Mouse (Mus musculus): ENCODE data around the gene Trmt2b. TPM values are rescaled to one million over a fixed set of nuclear protein-coding genes. Genes with fewer than 3 reads are reported as not detected.
"Not testable (repeated sequence)": the region's sequence is repeated elsewhere in the genome, so short reads cannot be mapped to it uniquely, and the experiment has no call there.

The Trmt2b gene
- 1 to 10 TPM; 2.5 to 4.1 TPM for total RNA-seq (2021)

GRCm38 (mm10) chrX:134276275-134277160 lies at the start of gene Trmt2b:
Gene Trmt2b, minus strand, starts transcription at chrX:134276984.
- intact Hi-C loops (cut with DNase I) = no loop called here
- DNase-seq = peak; percentile 37

GRCm38 (mm10) chrX:134319153-134319932 lies 42.6 kb upstream of the Trmt2b start:
- intact Hi-C loops (cut with DNase I) = no loop called here
- peak; percentile 28 for DNase-seq

- DNase-seq; intact Hi-C loops (cut with DNase I): not testable (repeated sequence)
Observed at GRCm38 (mm10) chrX:134311193-134311592, 34.4 kb upstream of the Trmt2b start.

GRCm38 (mm10) chrX:134308275-134308634 lies 31.5 kb upstream of the Trmt2b start:
- intact Hi-C loops (cut with DNase I) = loop anchor here (10.0 kb wide), 1 partner anchor 173 kb away; no protein-coding TSS in a partner anchor

GRCm38 (mm10) chrX:134307534-134308274 lies 30.9 kb upstream of the Trmt2b start, which contains the start of gene Cenpi:
Gene Cenpi, plus strand, starts transcription at chrX:134308084.
- intact Hi-C loops (cut with DNase I) = loop anchor here (10.0 kb wide), 1 partner anchor 173 kb away; no protein-coding TSS in a partner anchor

More at GRCm38 (mm10) chrX:134308275-134308634, 31.5 kb upstream of the Trmt2b start:
- DNase-seq = no peak

GRCm38 (mm10) chrX:134303287-134303686 lies 26.5 kb upstream of the Trmt2b start:
- no peak for DNase-seq
- intact Hi-C loops (cut with DNase I) = loop anchor here (10.0 kb wide), 1 partner anchor 168 kb away; no protein-coding TSS in a partner anchor

More at GRCm38 (mm10) chrX:134307534-134308274, 30.9 kb upstream of the Trmt2b start, which contains the start of gene Cenpi:
- peak; percentile 86 for DNase-seq

GRCm38 (mm10) chrX:134300219-134300618 lies 23.4 kb upstream of the Trmt2b start:
- DNase-seq = no peak

GRCm38 (mm10) chrX:134297195-134297594 lies 20.4 kb upstream of the Trmt2b start:
- DNase-seq = no peak
- intact Hi-C loops (cut with DNase I) = loop anchor here (10.0 kb wide), 1 partner anchor 132 kb away; the partner anchor contains the start of gene Xkrx

More at GRCm38 (mm10) chrX:134300219-134300618, 23.4 kb upstream of the Trmt2b start:
- intact Hi-C loops (cut with DNase I) = loop anchor here (10.0 kb wide), 1 partner anchor 165 kb away; no protein-coding TSS in a partner anchor

GRCm38 (mm10) chrX:134296737-134297136 lies 20.0 kb upstream of the Trmt2b start:
- intact Hi-C loops (cut with DNase I) = loop anchor here (10.0 kb wide), 1 partner anchor 132 kb away; the partner anchor contains the start of gene Xkrx
- peak; percentile 29 for DNase-seq

- peak; percentile 60 for DNase-seq
- intact Hi-C loops (cut with DNase I) = loop anchor here (10.0 kb wide), 1 partner anchor 132 kb away; the partner anchor contains the start of gene Xkrx
Observed at GRCm38 (mm10) chrX:134296301-134296700, 19.5 kb upstream of the Trmt2b start.

- intact Hi-C loops (cut with DNase I) = no loop called here
Observed at GRCm38 (mm10) chrX:134287305-134287704, 10.5 kb upstream of the Trmt2b start.

GRCm38 (mm10) chrX:134285791-134286190 lies 9.0 kb upstream of the Trmt2b start:
- intact Hi-C loops (cut with DNase I) = no loop called here
- DNase-seq = no peak

More at GRCm38 (mm10) chrX:134287305-134287704, 10.5 kb upstream of the Trmt2b start:
- DNase-seq = no peak

- intact Hi-C loops (cut with DNase I) = no loop called here
- DNase-seq = no peak
Observed at GRCm38 (mm10) chrX:134285102-134285501, 8.3 kb upstream of the Trmt2b start.

GRCm38 (mm10) chrX:134280531-134280930 lies 3.7 kb upstream of the Trmt2b start:
- DNase-seq = no peak
- intact Hi-C loops (cut with DNase I) = no loop called here

- DNase-seq = peak; percentile 9
- intact Hi-C loops (cut with DNase I) = no loop called here
Observed at GRCm38 (mm10) chrX:134275715-134276114, 1.1 kb downstream of the Trmt2b start.

GRCm38 (mm10) chrX:134262129-134262528 lies 14.7 kb downstream of the Trmt2b start:
- no peak for DNase-seq
- intact Hi-C loops (cut with DNase I) = no loop called here

- intact Hi-C loops (cut with DNase I) = no loop called here
- no peak for DNase-seq
Observed at GRCm38 (mm10) chrX:134261191-134261590, 15.6 kb downstream of the Trmt2b start.

GRCm38 (mm10) chrX:134248202-134248601 lies 28.6 kb downstream of the Trmt2b start:
- no peak for DNase-seq
- intact Hi-C loops (cut with DNase I) = no loop called here

GRCm38 (mm10) chrX:134245946-134246345 lies 30.8 kb downstream of the Trmt2b start:
- intact Hi-C loops (cut with DNase I) = no loop called here

GRCm38 (mm10) chrX:134238266-134238665 lies 38.5 kb downstream of the Trmt2b start:
- intact Hi-C loops (cut with DNase I) = no loop called here
- no peak for DNase-seq

More at GRCm38 (mm10) chrX:134245946-134246345, 30.8 kb downstream of the Trmt2b start:
- no peak for DNase-seq

Measured in left cerebral cortex, postnatal 4 days (tissue).